8 mouse cellular contexts compared by ENCODE assay signal in genomic region chr10:80227877-80228775, GRCm38 (mm10). TPM values are rescaled to one million over a fixed set of nuclear protein-coding genes. Genes with fewer than 3 reads are reported as not detected.
DNase-seq lines count a peak whose midpoint lies in the region; ATAC-seq and TF ChIP-seq lines count a peak whose summit lies in the region.

No protein-coding gene starts in this region.

- peak overlapping the region; percentile 91 for H3K9ac ChIP-seq in kidney, postnatal 0 days (ENCODE audit: low read depth, low read length)
- H3K9ac ChIP-seq in midbrain, embryonic 14.5 days (replicated peaks; ENCODE audit: low read length), result peak overlapping the region; percentile 92

- H3K36me3 ChIP-seq in testis, adult 2 months (ENCODE audit: control insufficient read depth, insufficient read depth, low read length), result peaks cover 6% of the 10 kb centered on the region
- peaks cover 30% of the 10 kb centered on the region for H3K36me3 ChIP-seq in kidney, postnatal 0 days (ENCODE audit: insufficient read depth, low read length)
- peaks cover 23% of the 10 kb centered on the region for H3K36me3 ChIP-seq in midbrain, embryonic 14.5 days (ENCODE audit: control insufficient read depth, insufficient read depth, low read length)

- ATAC-seq in kidney, postnatal 0 days (replicated peaks; ENCODE audit: low FRiP score, low read depth), result no peak
- no peak for ATAC-seq in midbrain, embryonic 14.5 days (ENCODE audit: low FRiP score, low TSS enrichment)

- 33% methylated on average over 15 of the region's 15 CpGs for WGBS in kidney, postnatal 0 days
- WGBS in midbrain, embryonic 14.5 days, result 19% methylated on average over 15 of the region's 15 CpGs

- H3K4me2 ChIP-seq in kidney, postnatal 0 days (ENCODE audit: low read length), result peak overlapping the region; percentile 93
- H3K4me2 ChIP-seq in midbrain, embryonic 14.5 days (ENCODE audit: low read length), result peak overlapping the region; percentile 94

- no peaks in the 10 kb centered on the region for H3K27me3 ChIP-seq in testis, adult 2 months (ENCODE audit: control insufficient read depth, insufficient read depth, low read length)
- H3K27me3 ChIP-seq in kidney, postnatal 0 days (ENCODE audit: insufficient read depth, low read length), result no peaks in the 10 kb centered on the region
- no peaks in the 10 kb centered on the region for H3K27me3 ChIP-seq in midbrain, embryonic 14.5 days (ENCODE audit: control insufficient read depth, insufficient read depth, low read length)

- peak overlapping the region; percentile 98 for H3K4me3 ChIP-seq in testis, adult 2 months (ENCODE audit: control insufficient read depth, low read depth, low read length)
- peak overlapping the region; percentile 84; the same call in 1 of the 2 replicates for H3K4me3 ChIP-seq in kidney, postnatal 0 days (replicated peaks; ENCODE audit: low read depth, low read length)
- peak overlapping the region; percentile 74 for H3K4me3 ChIP-seq in midbrain, embryonic 14.5 days (replicated peaks; ENCODE audit: low read depth, low read length)

- TF ChIP-seq CTCF in testis, adult 2 months (IDR thresholded peaks at IDR 0.05; ENCODE audit: control insufficient read depth, insufficient read depth, insufficient replicate concordance, low read depth, low read length), result no peak
- TF ChIP-seq CTCF in kidney, postnatal 0 days (IDR thresholded peaks at IDR 0.05; ENCODE audit: low read depth), result no peak

- H3K4me1 ChIP-seq in testis, adult 2 months (ENCODE audit: control insufficient read depth, insufficient read depth, low read length), result peaks cover 22% of the 10 kb centered on the region
- peaks cover 26% of the 10 kb centered on the region for H3K4me1 ChIP-seq in kidney, postnatal 0 days (replicated peaks; ENCODE audit: insufficient read depth, low read length)
- peaks cover 56% of the 10 kb centered on the region for H3K4me1 ChIP-seq in midbrain, embryonic 14.5 days (ENCODE audit: control insufficient read depth, insufficient read depth, low read length)

- peak; percentile 38 for DNase-seq in adrenal gland, postnatal 10 days
- no peak for DNase-seq in adrenal gland, adult 18-20 months (ENCODE audit: low spot score in 2 of 2)
- no peak for DNase-seq in testis, postnatal 14 days (ENCODE audit: low spot score)
- DNase-seq in kidney, postnatal 0 days (ENCODE audit: low spot score), result no peak
- peak; percentile 63 for DNase-seq in midbrain, embryonic 14.5 days
- DNase-seq in layer of hippocampus, postnatal 10 days (ENCODE audit: low spot score in 2 of 2), result no peak
- no peak for DNase-seq in thymus, adult 18-20 months

- no peaks in the 10 kb centered on the region for H3K9me3 ChIP-seq in kidney, postnatal 0 days (replicated peaks; ENCODE audit: low read length)
- H3K9me3 ChIP-seq in midbrain, embryonic 14.5 days (ENCODE audit: control insufficient read depth, low read length), result no peaks in the 10 kb centered on the region

- peak overlapping the region; percentile 98; the same call in 1 of the 2 replicates for H3K27ac ChIP-seq in testis, adult 2 months (ENCODE audit: control insufficient read depth, insufficient read depth, low read depth, low read length)
- peak overlapping the region; percentile 54 for H3K27ac ChIP-seq in kidney, postnatal 0 days
- peak overlapping the region; percentile 97 for H3K27ac ChIP-seq in midbrain, embryonic 14.5 days (replicated peaks; ENCODE audit: low read depth, low read length)

- TF ChIP-seq POLR2A in testis, adult 2 months (IDR thresholded peaks at IDR 0.05; ENCODE audit: control insufficient read depth, low read depth, low read length), result no peak; the same call in 1 of the 2 replicates

RNA-seq across cellular contexts. Expression of gene Mum1, which starts 1.9 kb away (rescaled TPM):
- 10 to 100 TPM; 26.5 to 39.2 TPM for total RNA-seq in adrenal gland, postnatal 10 days (2021)
- total RNA-seq in adrenal gland, adult 18-20 months (2021), result 10 to 100 TPM; 17.4 to 18.4 TPM
- polyA plus RNA-seq in testis, adult 2 months (2012; rRNA removed), result 282 and 295 TPM in 2 replicates
- polyA plus RNA-seq in kidney, postnatal 0 days (2015; fragmentation: Nextera tagmentation; extraction: Ambion mirVana), result 44.2 and 52.7 TPM in 2 replicates
- polyA plus RNA-seq in midbrain, embryonic 14.5 days (2014; fragmentation: Nextera tagmentation; extraction: Ambion mirVana), result 51.5 and 65.4 TPM in 2 replicates
- total RNA-seq in layer of hippocampus, postnatal 10 days (2021), result 10 to 100 TPM; 40.3 to 46.6 TPM

RNA-seq across cellular contexts. Expression of gene Ndufs7, which starts 20.8 kb away (rescaled TPM):
- total RNA-seq in adrenal gland, postnatal 10 days (2021), result 100 to 1,000 TPM; 470 to 572 TPM
- 100 to 1,000 TPM; 294 to 370 TPM for total RNA-seq in adrenal gland, adult 18-20 months (2021)
- polyA plus RNA-seq in testis, adult 2 months (2012; rRNA removed), result 105 and 132 TPM in 2 replicates
- polyA plus RNA-seq in kidney, postnatal 0 days (2015; fragmentation: Nextera tagmentation; extraction: Ambion mirVana), result 537 and 556 TPM in 2 replicates
- polyA plus RNA-seq in midbrain, embryonic 14.5 days (2014; fragmentation: Nextera tagmentation; extraction: Ambion mirVana), result 274 and 323 TPM in 2 replicates
- 100 to 1,000 TPM; 143 to 152 TPM for total RNA-seq in layer of hippocampus, postnatal 10 days (2021)

RNA-seq across cellular contexts. Expression of gene Gamt, which starts 32.7 kb away (rescaled TPM):
- 100 to 1,000 TPM; 164 to 167 TPM for total RNA-seq in adrenal gland, postnatal 10 days (2021)
- 100 to 1,000 TPM; 146 to 236 TPM for total RNA-seq in adrenal gland, adult 18-20 months (2021)
- 38.5 and 39.6 TPM in 2 replicates for polyA plus RNA-seq in testis, adult 2 months (2012; rRNA removed)
- 25.5 and 26.0 TPM in 2 replicates for polyA plus RNA-seq in kidney, postnatal 0 days (2015; fragmentation: Nextera tagmentation; extraction: Ambion mirVana)
- polyA plus RNA-seq in midbrain, embryonic 14.5 days (2014; fragmentation: Nextera tagmentation; extraction: Ambion mirVana), result 15.1 and 16.7 TPM in 2 replicates
- 10 to 100 TPM; 27.8 to 31.5 TPM for total RNA-seq in layer of hippocampus, postnatal 10 days (2021)

RNA-seq across cellular contexts. Expression of gene Dazap1, which starts 33.2 kb away (rescaled TPM):
- 100 to 1,000 TPM in 1 of 2 experiments, 10 to 100 TPM in 1; 93.6 to 121 TPM for total RNA-seq in adrenal gland, postnatal 10 days (2021)
- 100 to 1,000 TPM in 1 of 2 experiments, 10 to 100 TPM in 1; 90.2 to 100 TPM for total RNA-seq in adrenal gland, adult 18-20 months (2021)
- polyA plus RNA-seq in testis, adult 2 months (2012; rRNA removed), result 97.5 and 114 TPM in 2 replicates
- 43.7 and 44.6 TPM in 2 replicates for polyA plus RNA-seq in kidney, postnatal 0 days (2015; fragmentation: Nextera tagmentation; extraction: Ambion mirVana)
- polyA plus RNA-seq in midbrain, embryonic 14.5 days (2014; fragmentation: Nextera tagmentation; extraction: Ambion mirVana), result 42.5 and 49.3 TPM in 2 replicates
- total RNA-seq in layer of hippocampus, postnatal 10 days (2021), result 10 to 100 TPM; 94.6 to 96.3 TPM

RNA-seq across cellular contexts. Expression of gene Efna2, which starts 48.8 kb away (rescaled TPM):
- 1 to 10 TPM; 3.3 to 4.5 TPM for total RNA-seq in adrenal gland, postnatal 10 days (2021)
- total RNA-seq in adrenal gland, adult 18-20 months (2021), result 1 to 10 TPM; 1.3 to 2.1 TPM
- 1.1 and 1.4 TPM in 2 replicates for polyA plus RNA-seq in testis, adult 2 months (2012; rRNA removed)
- 10.2 and 10.5 TPM in 2 replicates for polyA plus RNA-seq in kidney, postnatal 0 days (2015; fragmentation: Nextera tagmentation; extraction: Ambion mirVana)
- 41.9 and 50.1 TPM in 2 replicates for polyA plus RNA-seq in midbrain, embryonic 14.5 days (2014; fragmentation: Nextera tagmentation; extraction: Ambion mirVana)
- 10 to 100 TPM; 16.8 to 19.8 TPM for total RNA-seq in layer of hippocampus, postnatal 10 days (2021)

Comparison
In these comparisons a context has a peak if more than half of its experiments do, and no peak if none do; other contexts are left out.
1. DNase-seq: peak in adrenal gland, postnatal 10 days (single experiment) and midbrain, embryonic 14.5 days (single experiment); none in adrenal gland, adult 18-20 months (0 of 2), testis, postnatal 14 days (single experiment), kidney, postnatal 0 days (single experiment), layer of hippocampus, postnatal 10 days (0 of 2) and thymus, adult 18-20 months (0 of 2).
2. RNA of gene Gamt, which starts 32.7 kb away (total RNA-seq): 146 to 236 TPM in adrenal gland, adult 18-20 months and 164 to 167 TPM in adrenal gland, postnatal 10 days; 27.8 to 31.5 TPM in layer of hippocampus, postnatal 10 days; every median in the first group is over 4 times any median in the second.
3. Peak in every context shown above with its lines, with median percentiles within 50 percentile points of each other: H3K27ac ChIP-seq and H3K4me3 ChIP-seq.